Mouse (Mus musculus) lung, adult 2 months (tissue): ENCODE data around the gene Adora2a.

Experiments used
- CTCF ChIP-seq: fragments of 200-500 bp; IDR thresholded peaks from 2 replicates; pipeline ENCODE4 v1.5.1; 2011; ENCODE audit warnings: mild to moderate bottlenecking, low read length, control low read depth; ENCODE audit not compliant: insufficient read depth
- POLR2A ChIP-seq: fragments of 200-500 bp; IDR thresholded peaks from 2 replicates; pipeline ENCODE4 v1.6.1; 2011; ENCODE audit warnings: low read depth, mild to moderate bottlenecking, control low read depth, low read length, borderline replicate concordance; ENCODE audit errors: extremely low read depth

GRCm38 (mm10) chr10:75316872-75316907, at the start of gene Adora2a:
- TF ChIP-seq CTCF, result no peak
- TF ChIP-seq POLR2A, result no peak
